Mouse (Mus musculus) midbrain, postnatal 0 days (tissue): ENCODE results near the gene Phc3. TPM values are rescaled to one million over a fixed set of nuclear protein-coding genes. Genes with fewer than 3 reads are reported as not detected.

Source experiments
- ATAC-seq: fragments of 200-750 bp; cut with Nextera tagmentation; 2 replicates; pipeline ENCODE4 v1.8.0; 2017; ENCODE audit warnings: moderate number of reproducible peaks, mild to moderate bottlenecking, moderate TSS enrichment, moderate library complexity; ENCODE audit not compliant: low FRiP score
- DNase-seq: peaks from one replicate; pipeline ENCODE4 v3.0.0-alpha.2; 2015; ENCODE audit warnings: low spot score
- H3K27ac ChIP-seq: fragments of 300-500 bp; sonication (generic); 2 replicates; pipeline ENCODE4 v1.5.1; 2014; ENCODE audit warnings: low read depth, mild to moderate bottlenecking, low read length, mixed read lengths
- H3K27me3 ChIP-seq: fragments of 300-500 bp; sonication (generic); 2 replicates; pipeline ENCODE4 v1.6.1; 2014; ENCODE audit warnings: low read length, control low read depth, mixed read lengths; ENCODE audit not compliant: insufficient read depth
- H3K36me3 ChIP-seq: fragments of 300-500 bp; sonication (generic); 2 replicates; pipeline ENCODE4 v1.6.1; 2014; ENCODE audit warnings: low read length, control low read depth, mixed read lengths; ENCODE audit not compliant: insufficient read depth
- H3K4me1 ChIP-seq: fragments of 300-500 bp; sonication (generic); 2 replicates; pipeline ENCODE4 v1.6.1; 2014; ENCODE audit warnings: mild to moderate bottlenecking, control low read depth, antibody characterized with exemption, low read length, mixed read lengths; ENCODE audit not compliant: insufficient read depth
- H3K4me2 ChIP-seq: fragments of 300-500 bp; sonication (generic); 2 replicates; pipeline ENCODE4 v1.6.1; 2014; ENCODE audit warnings: low read depth, mild to moderate bottlenecking, low read length, mixed read lengths; ENCODE audit not compliant: poor library complexity, severe bottlenecking
- H3K4me3 ChIP-seq: fragments of 300-500 bp; sonication (generic); 2 replicates; pipeline ENCODE4 v1.5.1; 2014; ENCODE audit warnings: low read depth, mild to moderate bottlenecking, low read length, moderate library complexity
- H3K9ac ChIP-seq: fragments of 300-500 bp; sonication (generic); replicated peaks from 2 replicates; pipeline ENCODE4 v1.6.1; 2014; ENCODE audit warnings: mild to moderate bottlenecking, low read length, moderate library complexity, mixed read lengths; ENCODE audit not compliant: poor library complexity, severe bottlenecking
- H3K9me3 ChIP-seq: fragments of 300-500 bp; sonication (generic); 2 replicates; pipeline ENCODE4 v1.6.1; 2016; ENCODE audit warnings: low read length, control low read depth
- CTCF ChIP-seq: IDR thresholded peaks from 2 replicates; pipeline ENCODE4 v1.5.1; 2016; ENCODE audit warnings: antibody characterized with exemption, mild to moderate bottlenecking
- WGBS: fragments of 180-500 bp; shearing (Covaris S2); extraction: QIAGEN DNeasy Blood & Tissue Kit; methylation state at CpG from one replicate; pipeline ENCODE4 v1.1.7; 2014; 5-methylcytosine and 5-hydroxymethylcytosine counted together
- polyA plus RNA-seq: library from polyadenylated mRNA; unstranded; fragments of >200 nt; fragmentation: Nextera tagmentation; extraction: Ambion mirVana; gene quantifications from 2 replicates; pipeline ENCODE4 v1.2.1, GENCODE M21; 2015
- total RNA-seq: library from RNA; depleted of rRNA; stranded (reverse); fragments of >200 nt; gene quantifications from 2 replicates; pipeline ENCODE4 v1.2.3, GENCODE M21; 2014

Gene Phc3
- total and polyA plus RNA-seq, 2 experiments from 2014 or later: 6.6 to 27.0 TPM

- H3K9ac ChIP-seq: no peak overlapping the region
- H3K27ac ChIP-seq: no peak overlapping the region
- no peak overlapping the region for H3K4me2 ChIP-seq
- ATAC-seq (no peak), DNase-seq (no peak)
- H3K9me3 ChIP-seq: no peaks in the 10 kb centered on the region
- no peak overlapping the region for H3K4me3 ChIP-seq
- H3K4me1 ChIP-seq: no peaks in the 10 kb centered on the region
- peaks cover 60% of the 10 kb centered on the region for H3K36me3 ChIP-seq
- no peak for TF ChIP-seq CTCF
- no peaks in the 10 kb centered on the region for H3K27me3 ChIP-seq
- WGBS: 96% methylated on average over 6 of the region's 6 CpGs
Observed at GRCm38 (mm10) chr3:30956327-30956726, 12.9 kb downstream of the Phc3 start.

GRCm38 (mm10) chr3:30952273-30953070, 16.7 kb downstream of the Phc3 start:
- Histone ChIP-seq H3K4me3 (no peak overlapping the region), H3K4me1 (no peaks in the 10 kb centered on the region), H3K9me3 (no peaks in the 10 kb centered on the region), H3K36me3 (peaks cover 51% of the 10 kb centered on the region), H3K27ac (no peak overlapping the region), H3K27me3 (no peaks in the 10 kb centered on the region), H3K4me2 (no peak overlapping the region), H3K9ac (no peak overlapping the region)
- TF ChIP-seq CTCF: no peak
- DNase-seq: no peak
- no peak for ATAC-seq
- WGBS: 91% methylated on average over 12 of the region's 12 CpGs

GRCm38 (mm10) chr3:30951652-30952051, 17.6 kb downstream of the Phc3 start:
- Histone ChIP-seq H3K27ac (no peak overlapping the region), H3K36me3 (peaks cover 50% of the 10 kb centered on the region), H3K4me1 (no peaks in the 10 kb centered on the region), H3K9ac (no peak overlapping the region), H3K27me3 (no peaks in the 10 kb centered on the region), H3K4me2 (no peak overlapping the region), H3K4me3 (no peak overlapping the region), H3K9me3 (no peaks in the 10 kb centered on the region)
- 85% methylated on average over 3 of the region's 3 CpGs for WGBS
- DNase-seq: no peak
- no peak for ATAC-seq
- no peak for TF ChIP-seq CTCF

GRCm38 (mm10) chr3:30934384-30934783, 34.8 kb downstream of the Phc3 start:
- no peaks in the 10 kb centered on the region for H3K27me3 ChIP-seq
- TF ChIP-seq CTCF: no peak
- no peak overlapping the region for H3K9ac ChIP-seq
- H3K9me3 ChIP-seq: no peaks in the 10 kb centered on the region
- H3K4me1 ChIP-seq: no peaks in the 10 kb centered on the region
- DNase-seq: no peak
- H3K4me3 ChIP-seq: no peak overlapping the region
- no peak overlapping the region for H3K27ac ChIP-seq
- peaks cover 37% of the 10 kb centered on the region for H3K36me3 ChIP-seq
- ATAC-seq: no peak
- H3K4me2 ChIP-seq: no peak overlapping the region

GRCm38 (mm10) chr3:30929828-30930227, 39.4 kb downstream of the Phc3 start:
- ATAC-seq (no peak), DNase-seq (no peak)
- no peaks in the 10 kb centered on the region for H3K4me1 ChIP-seq
- H3K4me3 ChIP-seq: no peak overlapping the region
- H3K9me3 ChIP-seq: no peaks in the 10 kb centered on the region
- H3K4me2 ChIP-seq: no peak overlapping the region
- H3K27ac ChIP-seq: no peak overlapping the region
- TF ChIP-seq CTCF: no peak
- no peak overlapping the region for H3K9ac ChIP-seq
- WGBS: 32% methylated on average over 3 of the region's 3 CpGs
- peaks cover 32% of the 10 kb centered on the region for H3K36me3 ChIP-seq
- H3K27me3 ChIP-seq: no peaks in the 10 kb centered on the region

GRCm38 (mm10) chr3:30927664-30928063, 41.6 kb downstream of the Phc3 start:
- Histone ChIP-seq H3K4me3 (no peak overlapping the region), H3K9me3 (no peaks in the 10 kb centered on the region), H3K9ac (no peak overlapping the region), H3K36me3 (peaks cover 34% of the 10 kb centered on the region), H3K4me1 (no peaks in the 10 kb centered on the region), H3K27ac (no peak overlapping the region), H3K4me2 (no peak overlapping the region), H3K27me3 (no peaks in the 10 kb centered on the region)
- ATAC-seq: no peak
- WGBS: 93% methylated on average over 3 of the region's 3 CpGs
- DNase-seq: no peak
- no peak for TF ChIP-seq CTCF
